Mouse (Mus musculus) ES-CJ7 (cell line): ENCODE results near the gene Raly.
A peak's percentile ranks its signal among the peaks of the same experiment; 100 is the strongest.

ENCODE experiments used
- DNase-seq: peaks from one replicate; pipeline ENCODE4 v3.0.0; 2011; ENCODE audit warnings: low read depth, low spot score

Raly gene

GRCm38 (mm10) chr2:154790656-154791483 lies at the start of gene Raly, which contains the start of gene a:
Gene Raly (plus strand): TSS chr2:154791096.
Gene a (plus strand): TSS chr2:154791402.
- DNase-seq: peak; percentile 99

DNA sequence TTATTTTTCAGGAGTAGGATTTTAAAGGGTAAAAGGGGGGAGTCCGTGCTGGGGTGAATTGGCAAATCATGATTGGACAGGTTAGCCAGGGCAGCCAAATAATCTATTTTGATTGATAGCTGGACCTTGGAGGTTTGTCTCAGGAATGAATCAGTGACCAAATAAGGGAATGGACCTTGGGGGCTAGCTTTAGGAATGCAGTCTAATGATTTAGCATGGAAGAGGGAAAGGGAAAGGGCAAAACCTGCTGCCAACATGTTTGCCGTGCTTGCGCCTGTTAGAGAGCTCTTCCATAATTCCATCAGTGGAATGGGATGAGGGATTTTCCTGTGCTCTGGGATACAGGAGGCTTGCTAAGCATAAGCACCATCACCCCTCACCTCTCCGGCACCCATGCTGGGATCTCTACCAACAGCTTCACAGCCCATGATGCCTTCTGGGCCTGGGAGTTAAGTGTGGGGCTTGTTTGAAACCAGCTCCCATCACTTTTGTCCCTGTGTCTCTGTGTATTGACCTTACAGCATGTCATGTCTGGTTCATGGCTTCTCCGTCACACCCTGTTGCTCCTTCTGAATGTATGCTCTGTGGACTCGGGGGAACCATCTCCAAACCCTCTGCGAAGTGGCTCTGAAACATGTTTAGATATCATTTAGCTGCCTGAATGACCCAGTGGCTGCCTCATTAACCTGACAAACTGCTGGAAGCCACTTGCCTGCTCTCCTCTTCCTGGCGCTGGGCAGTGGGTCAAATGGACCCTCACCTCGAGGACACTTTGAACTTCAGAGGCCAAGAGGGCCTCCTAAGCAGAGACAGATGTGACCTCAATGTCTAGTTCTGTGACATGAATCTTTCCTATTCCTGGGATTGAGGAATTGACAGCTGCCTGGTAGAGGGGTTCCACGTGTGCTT lies 47.7 kb upstream of the Raly start:
- no peak for DNase-seq

- no peak for DNase-seq
Observed at GRCm38 (mm10) chr2:154743915-154744314, 47.0 kb upstream of the Raly start.

- DNase-seq: peak; percentile 33
Observed at GRCm38 (mm10) chr2:154748383-154748782, 42.5 kb upstream of the Raly start.

DNA sequence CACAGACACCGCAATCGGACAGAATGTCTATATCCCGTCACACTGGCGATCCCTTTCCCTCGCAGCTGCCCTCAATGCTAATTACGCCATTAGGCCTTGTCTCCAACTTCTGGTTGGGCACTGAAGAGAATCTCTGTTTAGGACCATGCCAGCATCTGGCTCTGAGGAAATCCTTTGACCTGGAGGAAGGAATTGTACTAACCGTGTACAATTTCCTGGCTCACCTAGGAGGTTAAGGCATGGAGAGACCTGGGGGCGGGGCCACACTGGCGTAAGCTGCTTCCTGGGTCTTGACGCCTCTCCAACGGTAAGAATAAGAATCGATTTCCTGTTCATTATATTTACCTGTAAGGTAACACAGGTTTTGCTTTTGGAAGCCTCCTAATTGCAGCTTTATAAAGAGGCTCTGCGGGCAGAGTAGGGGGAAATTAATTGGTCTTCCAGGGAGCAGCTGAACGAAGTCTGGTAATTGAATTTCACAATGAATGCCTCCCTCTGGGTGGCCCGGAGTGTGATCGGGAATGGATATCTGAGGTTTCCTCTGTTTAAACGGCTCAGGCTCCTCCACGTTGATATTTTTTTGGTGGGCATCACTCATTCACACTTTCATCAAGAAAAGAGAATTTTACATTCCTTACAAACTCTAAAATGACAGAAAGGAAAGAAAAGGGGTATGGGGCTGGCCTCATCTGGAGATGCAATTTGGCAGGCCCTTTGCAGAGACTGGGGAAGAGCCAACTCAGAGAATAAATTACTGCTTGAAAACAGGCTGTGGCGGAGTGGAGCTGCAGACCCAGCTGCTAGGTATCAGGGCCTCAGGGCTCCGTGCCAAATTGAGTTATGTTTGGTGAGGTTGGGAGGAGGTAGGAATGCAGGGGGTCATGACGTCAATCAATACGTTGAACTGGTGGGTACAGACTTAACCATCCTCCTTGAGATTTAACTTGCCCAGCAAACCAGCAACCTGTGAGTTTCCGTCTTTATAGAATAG lies 41.6 kb upstream of the Raly start:
- DNase-seq: no peak

- peak; percentile 64 for DNase-seq
Observed at GRCm38 (mm10) chr2:154751924-154752323, 39.0 kb upstream of the Raly start.

- no peak for DNase-seq
Observed at GRCm38 (mm10) chr2:154754068-154754560, 36.8 kb upstream of the Raly start.

DNA sequence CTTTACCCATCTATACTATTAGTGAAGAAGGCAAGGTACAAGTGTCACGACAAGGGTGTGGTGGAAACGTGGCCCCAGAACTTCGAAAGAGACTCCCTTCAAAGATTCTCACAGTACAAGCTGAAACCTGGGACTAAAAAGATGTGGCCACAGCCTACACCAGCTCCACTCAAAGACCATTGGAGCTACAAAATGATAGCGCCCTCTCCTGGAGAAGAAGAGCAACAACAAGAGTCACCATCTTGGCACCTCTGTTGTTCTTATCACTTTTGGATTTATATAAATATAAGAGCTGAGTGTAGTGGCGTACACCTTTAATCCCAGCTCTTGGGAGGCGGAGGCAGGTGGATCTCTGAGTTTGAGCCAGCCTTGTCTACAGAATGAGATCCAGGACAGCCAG lies 35.1 kb upstream of the Raly start:
- peak; percentile 44 for DNase-seq

- no peak for DNase-seq
Observed at GRCm38 (mm10) chr2:154757691-154758090, 33.2 kb upstream of the Raly start.

DNA sequence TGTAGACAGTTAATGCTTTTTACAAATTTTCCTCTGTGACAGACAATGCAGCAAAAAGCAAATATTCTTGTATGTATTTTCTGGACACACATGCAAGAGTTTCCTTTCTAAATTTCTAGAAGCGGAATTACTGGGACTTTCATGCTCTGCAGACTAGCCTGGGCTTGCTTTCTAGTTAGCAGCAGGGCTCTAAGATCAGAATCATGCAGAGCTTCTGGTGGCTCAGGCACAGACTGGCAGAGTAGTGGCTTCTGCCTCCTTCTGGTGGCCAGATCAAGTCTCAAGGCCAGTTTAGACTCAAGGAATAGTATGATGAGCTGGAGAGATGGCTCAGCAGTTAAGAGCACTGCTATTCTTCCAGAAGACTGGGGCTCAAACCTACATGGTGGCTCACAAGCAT lies 32.4 kb upstream of the Raly start:
- DNase-seq: no peak

- no peak for DNase-seq
Observed at GRCm38 (mm10) chr2:154763226-154763625, 27.7 kb upstream of the Raly start.

GRCm38 (mm10) chr2:154764828-154765497 lies 25.9 kb upstream of the Raly start:
- no peak for DNase-seq

DNA sequence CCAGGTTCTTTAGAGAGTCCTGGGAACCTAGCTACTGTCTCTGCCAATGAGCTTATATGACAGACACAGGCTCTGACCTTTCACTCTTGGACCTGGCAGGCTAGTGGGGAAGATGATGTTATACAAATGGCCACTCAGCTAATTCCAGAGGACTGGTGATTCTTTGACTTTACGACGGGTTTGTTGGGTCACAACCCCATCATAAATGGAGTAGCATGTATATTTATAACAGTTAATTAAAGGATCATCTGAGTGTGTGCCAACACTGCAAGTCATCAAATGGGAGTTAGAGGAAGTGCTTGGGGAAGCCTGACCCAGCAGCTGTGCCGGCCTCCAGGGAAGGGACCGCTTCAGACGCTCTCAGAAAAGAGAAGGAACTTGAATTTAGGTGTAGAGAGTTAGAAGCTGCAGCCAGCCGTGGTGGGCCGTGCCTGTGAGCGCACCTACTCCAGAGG lies 25.3 kb upstream of the Raly start:
- no peak for DNase-seq

- DNase-seq: no peak
Observed at GRCm38 (mm10) chr2:154767051-154767450, 23.8 kb upstream of the Raly start.

- DNase-seq: no peak
Observed at GRCm38 (mm10) chr2:154769930-154770329, 21.0 kb upstream of the Raly start, which contains the start of gene Gm14214. Gene Gm14214 (minus strand): TSS chr2:154770030.

DNA sequence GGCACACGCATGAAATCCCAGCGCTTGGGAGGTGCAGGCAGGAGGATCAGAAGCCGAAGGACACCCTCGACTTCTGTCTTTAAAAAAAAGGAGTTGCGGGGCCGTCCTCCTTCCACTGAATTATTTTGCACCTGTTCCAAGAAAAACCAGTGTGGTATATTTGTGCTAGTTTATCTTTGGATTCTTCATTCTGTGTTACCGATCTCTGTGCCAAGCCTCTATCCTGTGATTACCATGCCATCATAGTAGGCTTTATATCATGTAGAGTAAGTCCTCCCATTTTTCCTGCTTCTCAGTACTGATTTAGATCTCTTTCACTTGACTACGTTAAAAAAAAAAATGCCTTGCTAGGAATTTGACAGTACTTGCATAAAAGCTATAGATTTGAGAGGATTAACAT lies 19.3 kb upstream of the Raly start:
- DNase-seq: no peak

- DNase-seq: peak; percentile 72
Observed at GRCm38 (mm10) chr2:154774032-154774431, 16.9 kb upstream of the Raly start.

GRCm38 (mm10) chr2:154776496-154776895 lies 14.4 kb upstream of the Raly start:
- no peak for DNase-seq

DNA sequence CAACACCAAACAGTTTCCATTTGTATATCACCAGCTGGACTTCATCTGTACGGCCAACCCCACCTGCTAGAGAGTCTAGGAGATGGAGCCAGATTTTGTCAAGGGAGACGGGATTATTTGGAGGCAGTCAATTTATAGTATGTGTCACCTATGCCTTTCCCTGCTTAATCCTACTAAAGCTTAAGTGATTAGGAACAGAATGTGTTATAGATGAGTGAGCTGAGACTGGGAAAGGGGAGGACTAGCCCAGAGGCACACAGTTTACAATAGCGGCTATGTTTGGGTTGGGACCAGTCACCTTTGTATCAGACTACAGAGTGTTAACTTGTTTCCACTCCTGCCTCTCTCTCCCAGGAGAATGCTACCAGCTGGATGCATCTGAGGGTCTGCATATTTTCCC lies 11.2 kb upstream of the Raly start:
- no peak for DNase-seq

- DNase-seq: no peak
Observed at GRCm38 (mm10) chr2:154782361-154782760, 8.5 kb upstream of the Raly start.
